Mouse (Mus musculus): Measurements from ENCODE around the gene Gse1.

Gse1 gene

GRCm38 (mm10) chr8:120505082-120505511, 276.8 kb downstream of the Gse1 start:
- TF ChIP-seq GATA4 (IDR thresholded peaks at IDR 0.05; ENCODE audit: insufficient replicate concordance, low read length): no peak

GRCm38 (mm10) chr8:120505619-120506310, 277.5 kb downstream of the Gse1 start:
- TF ChIP-seq GATA4 (IDR thresholded peaks at IDR 0.05; ENCODE audit: insufficient replicate concordance, low read length): no peak

GRCm38 (mm10) chr8:120506562-120506961, 278.3 kb downstream of the Gse1 start:
- no peak for TF ChIP-seq GATA4 (IDR thresholded peaks at IDR 0.05; ENCODE audit: insufficient replicate concordance, low read length)

- TF ChIP-seq GATA4 (IDR thresholded peaks at IDR 0.05; ENCODE audit: insufficient replicate concordance, low read length): no peak
Observed at GRCm38 (mm10) chr8:120507290-120507689, 279.0 kb downstream of the Gse1 start.

GRCm38 (mm10) chr8:120509136-120510034, 281.1 kb downstream of the Gse1 start:
- no peak for TF ChIP-seq GATA4 (IDR thresholded peaks at IDR 0.05; ENCODE audit: insufficient replicate concordance, low read length)

- no peak for TF ChIP-seq GATA4 (IDR thresholded peaks at IDR 0.05; ENCODE audit: insufficient replicate concordance, low read length)
Observed at GRCm38 (mm10) chr8:120510035-120510416, 281.8 kb downstream of the Gse1 start.

GRCm38 (mm10) chr8:120510863-120511457, 282.7 kb downstream of the Gse1 start:
- TF ChIP-seq GATA4 (IDR thresholded peaks at IDR 0.05; ENCODE audit: insufficient replicate concordance, low read length): no peak

GRCm38 (mm10) chr8:120511737-120512136, 283.5 kb downstream of the Gse1 start:
- TF ChIP-seq GATA4 (IDR thresholded peaks at IDR 0.05; ENCODE audit: insufficient replicate concordance, low read length): no peak

- TF ChIP-seq GATA4 (IDR thresholded peaks at IDR 0.05; ENCODE audit: insufficient replicate concordance, low read length): no peak
Observed at GRCm38 (mm10) chr8:120512326-120512725, 284.1 kb downstream of the Gse1 start.

- TF ChIP-seq GATA4 (IDR thresholded peaks at IDR 0.05; ENCODE audit: insufficient replicate concordance, low read length): no peak
Observed at GRCm38 (mm10) chr8:120513145-120513544, 284.9 kb downstream of the Gse1 start.

GRCm38 (mm10) chr8:120513638-120514461, 285.6 kb downstream of the Gse1 start:
- TF ChIP-seq GATA4 (IDR thresholded peaks at IDR 0.05; ENCODE audit: insufficient replicate concordance, low read length): no peak

- TF ChIP-seq GATA4 (IDR thresholded peaks at IDR 0.05; ENCODE audit: insufficient replicate concordance, low read length): no peak
Observed at GRCm38 (mm10) chr8:120515214-120515613, 287.0 kb downstream of the Gse1 start.

GRCm38 (mm10) chr8:120515650-120516049, 287.4 kb downstream of the Gse1 start:
- TF ChIP-seq GATA4 (IDR thresholded peaks at IDR 0.05; ENCODE audit: insufficient replicate concordance, low read length): no peak

GRCm38 (mm10) chr8:120516182-120516755, 288.0 kb downstream of the Gse1 start:
- TF ChIP-seq GATA4 (IDR thresholded peaks at IDR 0.05; ENCODE audit: insufficient replicate concordance, low read length): no peak
